Mouse (Mus musculus) neural tube, embryonic 15.5 days (tissue): ENCODE results near the gene 3100002H09Rik. TPM values are rescaled to one million over a fixed set of nuclear protein-coding genes. Genes with fewer than 3 reads are reported as not detected.
A peak's percentile ranks its signal among the peaks of the same experiment; 100 is the strongest.

Experiments used
- ATAC-seq: fragments of 200-750 bp; cut with Nextera tagmentation; 2 replicates; pipeline ENCODE4 v1.8.0; 2017; ENCODE audit warnings: mild to moderate bottlenecking, moderate TSS enrichment, moderate library complexity; ENCODE audit not compliant: low FRiP score
- H3K27ac ChIP-seq: fragments of 300-500 bp; sonication (generic); replicated peaks from 2 replicates; pipeline ENCODE4 v1.5.1; 2015; ENCODE audit warnings: mild to moderate bottlenecking, inconsistent platforms
- H3K27me3 ChIP-seq: fragments of 300-500 bp; sonication (generic); replicated peaks from 2 replicates; pipeline ENCODE4 v1.6.1; 2015; ENCODE audit warnings: inconsistent platforms
- H3K36me3 ChIP-seq: fragments of 300-500 bp; sonication (generic); 2 replicates; pipeline ENCODE4 v1.6.1; 2015; ENCODE audit warnings: inconsistent platforms
- H3K4me1 ChIP-seq: fragments of 300-500 bp; sonication (generic); 2 replicates; pipeline ENCODE4 v1.6.1; 2015; ENCODE audit warnings: inconsistent platforms
- H3K4me2 ChIP-seq: fragments of 300-500 bp; sonication (generic); 2 replicates; pipeline ENCODE4 v1.6.1; 2015; ENCODE audit warnings: inconsistent platforms, mild to moderate bottlenecking, moderate library complexity
- H3K4me3 ChIP-seq: fragments of 300-500 bp; sonication (generic); replicated peaks from 2 replicates; pipeline ENCODE4 v1.5.1; 2015; ENCODE audit warnings: mild to moderate bottlenecking, inconsistent platforms
- H3K9ac ChIP-seq: fragments of 300-500 bp; sonication (generic); replicated peaks from 2 replicates; pipeline ENCODE4 v1.6.1; 2015; ENCODE audit warnings: mild to moderate bottlenecking, inconsistent platforms
- H3K9me3 ChIP-seq: fragments of 300-500 bp; sonication (generic); replicated peaks from 2 replicates; pipeline ENCODE4 v1.6.1; 2016; ENCODE audit warnings: inconsistent platforms
- WGBS: fragments of 180-500 bp; shearing (Covaris S2); methylation state at CpG from one replicate; pipeline ENCODE4 v1.1.7; 2015; ENCODE audit warnings: mixed read lengths; 5-methylcytosine and 5-hydroxymethylcytosine counted together
- polyA plus RNA-seq: library from polyadenylated mRNA; unstranded; fragments of >200 nt; fragmentation: Nextera tagmentation; extraction: Ambion mirVana; gene quantifications from 2 replicates; pipeline ENCODE4 v1.2.1, GENCODE M21; 2015

The 3100002H09Rik gene
- polyA plus RNA-seq, 1 experiment from 2014 or later: 0.42 TPM

DNA sequence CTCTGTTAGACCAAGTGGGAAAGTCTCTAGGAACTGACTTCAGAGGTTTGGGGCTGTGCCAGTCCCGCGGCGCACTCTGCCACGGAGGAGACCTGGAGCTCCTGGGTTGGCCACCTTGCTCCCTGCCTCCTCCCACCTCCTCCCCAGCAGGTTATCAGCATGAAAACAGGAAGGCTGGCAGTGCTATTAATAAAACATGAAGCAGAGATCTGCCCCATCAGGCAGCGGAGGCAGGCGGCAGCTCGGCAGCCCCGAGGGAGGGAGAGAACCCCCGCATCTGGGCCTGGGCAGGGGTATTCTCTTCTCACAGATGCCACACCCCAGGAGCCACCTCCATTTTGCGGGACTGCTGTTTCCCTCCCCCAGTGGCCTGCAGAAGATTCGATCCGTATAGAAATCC, 29.1 kb upstream of the 3100002H09Rik start:
- no peak overlapping the region for H3K4me2 ChIP-seq
- H3K9ac ChIP-seq: no peak overlapping the region
- no peaks in the 10 kb centered on the region for H3K36me3 ChIP-seq
- peaks cover 4% of the 10 kb centered on the region for H3K4me1 ChIP-seq
- no peak overlapping the region for H3K27ac ChIP-seq
- peaks cover 58% of the 10 kb centered on the region for H3K27me3 ChIP-seq
- no peak for ATAC-seq
- H3K9me3 ChIP-seq: no peaks in the 10 kb centered on the region
- no peak overlapping the region for H3K4me3 ChIP-seq
- WGBS: 20% methylated on average over 12 of the region's 12 CpGs

DNA sequence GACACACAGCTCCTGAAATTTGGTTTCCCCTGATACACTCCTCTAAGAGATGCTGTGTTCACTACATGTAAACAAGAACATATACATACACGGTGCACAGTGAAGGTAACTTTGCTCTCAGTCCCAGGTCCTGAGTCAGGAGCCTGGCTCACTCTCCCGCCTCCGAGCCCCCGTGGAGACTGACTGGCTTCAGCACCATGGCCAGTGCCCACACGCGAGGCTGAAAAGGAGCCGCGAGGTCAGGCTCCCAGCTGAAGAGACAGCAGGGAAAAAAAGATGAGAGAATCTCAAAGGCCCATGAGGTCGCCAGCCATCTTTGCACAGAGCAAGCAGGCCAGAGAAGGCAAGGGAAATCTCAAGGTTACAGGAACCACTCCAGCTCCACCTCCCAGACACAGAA, 22.7 kb upstream of the 3100002H09Rik start:
- 0 out of 2 replicates have a peak, but pooled peaks cover 11% of the 10 kb centered on the region for H3K4me1 ChIP-seq
- peaks cover 40% of the 10 kb centered on the region for H3K27me3 ChIP-seq
- H3K36me3 ChIP-seq: no peaks in the 10 kb centered on the region
- H3K4me2 ChIP-seq: no peak overlapping the region
- no peak for ATAC-seq
- no peak overlapping the region for H3K9ac ChIP-seq
- no peak overlapping the region for H3K4me3 ChIP-seq
- 9% methylated on average over 9 of the region's 9 CpGs for WGBS
- no peaks in the 10 kb centered on the region for H3K9me3 ChIP-seq
- no peak overlapping the region for H3K27ac ChIP-seq

DNA sequence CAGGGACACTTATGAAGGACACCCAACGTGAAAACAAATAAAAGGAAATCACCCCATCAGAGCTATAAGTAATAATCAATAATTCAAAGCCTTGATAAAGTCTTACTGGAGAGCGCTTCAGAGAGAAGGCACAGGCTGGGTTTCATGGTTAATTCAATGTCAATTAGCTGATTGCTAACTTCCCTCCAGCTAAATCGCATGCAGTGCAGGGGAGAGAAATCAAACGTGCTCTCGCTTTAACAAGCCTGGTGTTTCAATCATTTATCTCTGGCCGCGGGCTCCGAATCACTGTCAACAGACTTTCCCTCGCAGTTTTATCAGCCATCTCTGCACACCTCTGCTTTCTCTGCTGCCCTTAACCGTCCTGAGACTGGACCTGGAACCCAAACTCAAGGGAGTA, 22.3 kb upstream of the 3100002H09Rik start:
- 34% methylated on average over 10 of the region's 10 CpGs for WGBS
- H3K4me2 ChIP-seq: no peak overlapping the region
- H3K27ac ChIP-seq: no peak overlapping the region
- H3K9me3 ChIP-seq: no peaks in the 10 kb centered on the region
- no peak for ATAC-seq
- 0 out of 2 replicates have a peak, but pooled peaks cover 11% of the 10 kb centered on the region for H3K4me1 ChIP-seq
- peaks cover 43% of the 10 kb centered on the region for H3K27me3 ChIP-seq
- no peaks in the 10 kb centered on the region for H3K36me3 ChIP-seq
- no peak overlapping the region for H3K9ac ChIP-seq
- no peak overlapping the region for H3K4me3 ChIP-seq

DNA sequence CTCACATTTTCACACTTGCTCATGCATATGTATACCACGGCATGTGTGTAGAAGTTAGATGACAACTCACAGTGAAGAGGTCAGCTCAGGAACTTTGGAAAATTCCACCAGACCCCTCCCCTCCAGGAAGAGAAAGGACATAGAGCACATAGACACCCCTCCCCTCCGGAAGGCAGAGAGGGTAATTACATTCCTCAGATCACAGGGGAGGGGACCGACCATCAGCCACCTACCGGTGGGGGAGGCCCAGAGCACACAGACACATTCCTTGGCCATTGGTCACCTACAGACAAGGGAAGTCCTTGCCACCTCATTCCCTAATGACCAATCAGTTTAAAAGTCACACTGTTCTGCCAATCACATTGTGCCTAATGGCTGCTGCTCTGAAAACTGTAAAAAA, 20.9 kb upstream of the 3100002H09Rik start:
- no peak overlapping the region for H3K4me2 ChIP-seq
- no peaks in the 10 kb centered on the region for H3K36me3 ChIP-seq
- 35% methylated on average over 4 of the region's 4 CpGs for whole genome bisulfite sequencing

DNA sequence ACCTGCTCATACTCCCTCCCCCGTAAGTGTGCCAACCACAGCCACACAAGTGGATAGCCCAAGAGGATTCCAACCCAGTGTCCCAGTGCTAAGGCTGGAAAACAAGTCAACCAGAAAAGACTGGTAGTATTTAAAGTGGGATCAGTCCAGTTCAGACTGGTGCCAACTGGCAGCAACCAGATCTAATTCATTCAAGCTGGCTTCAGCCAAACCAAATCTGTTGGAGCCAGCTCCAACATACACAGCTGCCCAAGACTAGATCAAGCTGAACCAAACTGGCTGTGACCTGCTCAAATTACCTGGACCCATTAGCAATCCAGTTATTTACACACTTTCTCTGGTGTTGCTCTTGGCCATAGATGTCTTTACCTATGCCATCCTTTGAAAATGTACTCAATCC, 16.2 kb upstream of the 3100002H09Rik start:
- H3K27me3 ChIP-seq: peaks cover 23% of the 10 kb centered on the region

More for the DNA sequence above, 20.9 kb upstream of the 3100002H09Rik start:
- peaks cover 39% of the 10 kb centered on the region for H3K27me3 ChIP-seq
- H3K9me3 ChIP-seq: no peaks in the 10 kb centered on the region
- H3K27ac ChIP-seq: no peak overlapping the region
- no peak for ATAC-seq
- H3K9ac ChIP-seq: no peak overlapping the region
- H3K4me1 ChIP-seq: 0 out of 2 replicates have a peak, but pooled peaks cover 13% of the 10 kb centered on the region
- no peak overlapping the region for H3K4me3 ChIP-seq

DNA sequence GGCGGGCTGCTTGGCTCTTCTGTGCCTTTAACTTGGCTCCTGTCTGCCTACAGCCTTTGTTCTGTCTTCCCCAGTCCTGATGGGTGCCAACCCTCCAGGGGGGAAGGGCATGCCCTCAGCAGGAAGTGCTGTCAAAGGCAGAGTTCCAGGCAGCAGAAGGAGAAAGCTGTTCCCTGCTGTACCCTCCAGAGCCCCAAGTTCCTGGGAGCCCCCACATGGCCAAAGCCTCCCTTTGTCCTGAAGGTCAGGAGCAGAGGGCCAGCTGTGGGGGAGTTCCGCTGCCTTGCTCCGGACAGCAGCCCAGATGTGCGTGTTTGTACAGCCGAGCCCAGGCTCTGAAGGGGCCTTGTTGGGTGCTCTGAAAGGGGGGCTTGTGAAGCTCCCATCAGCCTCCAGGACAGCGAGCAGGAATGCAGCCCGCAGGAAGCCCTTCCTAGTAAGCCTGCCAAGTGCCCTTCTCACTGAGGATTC, 13.5 kb upstream of the 3100002H09Rik start:
- Histone ChIP-seq H3K9ac (no peak overlapping the region), H3K9me3 (no peaks in the 10 kb centered on the region), H3K4me1 (peaks cover 23% of the 10 kb centered on the region), H3K27ac (peak overlapping the region; percentile 4; the same call in 1 of the 2 replicates), H3K27me3 (peaks cover 47% of the 10 kb centered on the region), H3K36me3 (no peaks in the 10 kb centered on the region), H3K4me2 (no peak overlapping the region), H3K4me3 (no peak overlapping the region)
- ATAC-seq: 0 out of 2 replicates have a peak, but pooled peaks have one; percentile 31
- WGBS: 42% methylated on average over 7 of the region's 7 CpGs

More for the DNA sequence above, 16.2 kb upstream of the 3100002H09Rik start:
- no peak overlapping the region for H3K4me3 ChIP-seq
- H3K9me3 ChIP-seq: no peaks in the 10 kb centered on the region
- no peak overlapping the region for H3K9ac ChIP-seq
- no peak overlapping the region for H3K4me2 ChIP-seq
- H3K27ac ChIP-seq: no peak overlapping the region
- peaks cover 19% of the 10 kb centered on the region for H3K4me1 ChIP-seq
- no peak; the same call in 1 of the 2 replicates for ATAC-seq
- 40% methylated on average over 1 of the region's 1 CpGs for WGBS
- no peaks in the 10 kb centered on the region for H3K36me3 ChIP-seq

DNA sequence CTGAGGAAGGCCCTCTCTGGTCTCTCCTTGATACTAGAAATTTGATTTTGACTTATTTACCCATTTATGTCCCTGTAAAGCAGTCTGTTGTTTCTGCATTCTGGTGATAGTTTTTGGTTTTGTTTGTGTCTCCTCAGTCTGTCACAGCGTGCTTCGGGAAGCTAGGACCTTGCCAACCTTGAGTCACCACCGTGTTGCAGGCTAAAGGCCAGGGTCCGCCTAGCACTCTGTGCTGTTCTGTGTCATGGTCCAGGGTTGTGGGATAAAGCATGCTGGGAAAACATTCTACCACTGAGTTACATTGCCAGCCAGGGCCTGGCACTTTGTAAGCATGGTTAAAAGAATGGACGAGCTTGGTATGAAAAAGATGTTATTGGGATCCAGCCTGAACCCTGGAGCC, 12.0 kb upstream of the 3100002H09Rik start:
- peaks cover 30% of the 10 kb centered on the region for H3K4me1 ChIP-seq
- WGBS: 87% methylated on average over 5 of the region's 5 CpGs
- no peak for ATAC-seq

DNA sequence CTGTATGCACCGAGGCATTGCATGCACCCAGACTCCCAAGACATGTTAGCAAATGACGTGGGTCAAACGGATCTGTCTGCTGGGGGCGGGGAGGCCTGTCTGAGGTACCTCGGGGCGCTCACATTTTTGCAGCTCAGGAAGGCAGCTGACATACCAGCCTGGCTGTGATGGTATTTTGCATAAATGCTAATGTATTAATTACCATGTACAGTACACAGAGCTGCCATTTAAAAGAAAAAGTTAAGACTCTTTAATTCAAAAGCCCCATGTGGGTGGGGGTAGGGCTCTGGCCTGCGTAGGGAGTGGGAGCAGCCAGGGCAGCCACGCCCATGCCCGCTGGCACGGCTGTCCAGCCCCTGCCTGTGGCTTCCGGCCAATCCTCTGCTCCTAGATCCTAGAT, 10.8 kb upstream of the 3100002H09Rik start:
- no peak for ATAC-seq
- Histone ChIP-seq H3K9me3 (no peaks in the 10 kb centered on the region), H3K27me3 (peaks cover 49% of the 10 kb centered on the region), H3K4me3 (no peak overlapping the region), H3K9ac (no peak overlapping the region), H3K27ac (no peak overlapping the region), H3K4me2 (no peak overlapping the region), H3K36me3 (no peaks in the 10 kb centered on the region), H3K4me1 (peaks cover 33% of the 10 kb centered on the region)
- 64% methylated on average over 11 of the region's 11 CpGs for WGBS

More for the DNA sequence above, 12.0 kb upstream of the 3100002H09Rik start:
- no peaks in the 10 kb centered on the region for H3K36me3 ChIP-seq
- H3K9me3 ChIP-seq: no peaks in the 10 kb centered on the region
- no peak overlapping the region for H3K9ac ChIP-seq
- no peak overlapping the region for H3K27ac ChIP-seq
- peaks cover 46% of the 10 kb centered on the region for H3K27me3 ChIP-seq
- no peak overlapping the region for H3K4me3 ChIP-seq
- no peak overlapping the region for H3K4me2 ChIP-seq

DNA sequence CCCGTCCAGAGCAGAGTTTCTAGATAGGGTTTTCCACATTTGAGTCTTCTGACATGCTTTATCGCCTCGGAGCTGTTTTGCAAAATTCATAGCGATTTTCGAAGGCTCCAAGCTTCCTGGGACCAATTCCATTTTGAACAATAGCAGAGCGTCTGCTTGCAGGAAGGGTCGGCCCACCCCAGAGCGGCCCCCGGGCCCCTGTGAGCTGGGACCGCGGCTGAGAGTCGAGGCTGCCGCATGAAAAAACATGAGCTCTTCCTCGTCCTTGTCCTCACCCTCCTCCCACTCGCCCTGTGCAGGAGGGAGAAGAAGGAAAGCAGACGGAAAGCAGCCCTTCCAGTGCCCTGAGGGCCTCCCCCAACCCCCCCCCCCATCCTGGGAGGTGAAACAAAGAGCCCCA, 8.0 kb upstream of the 3100002H09Rik start:
- no peak overlapping the region for H3K27ac ChIP-seq
- no peak overlapping the region for H3K9ac ChIP-seq
- H3K4me3 ChIP-seq: no peak overlapping the region
- no peaks in the 10 kb centered on the region for H3K36me3 ChIP-seq
- peaks cover 38% of the 10 kb centered on the region for H3K27me3 ChIP-seq
- 8% methylated on average over 16 of the region's 16 CpGs for WGBS
- no peaks in the 10 kb centered on the region for H3K9me3 ChIP-seq
- peak overlapping the region; percentile 9; the same call in 1 of the 2 replicates for H3K4me2 ChIP-seq
- no peak for ATAC-seq
- peaks cover 37% of the 10 kb centered on the region for H3K4me1 ChIP-seq

DNA sequence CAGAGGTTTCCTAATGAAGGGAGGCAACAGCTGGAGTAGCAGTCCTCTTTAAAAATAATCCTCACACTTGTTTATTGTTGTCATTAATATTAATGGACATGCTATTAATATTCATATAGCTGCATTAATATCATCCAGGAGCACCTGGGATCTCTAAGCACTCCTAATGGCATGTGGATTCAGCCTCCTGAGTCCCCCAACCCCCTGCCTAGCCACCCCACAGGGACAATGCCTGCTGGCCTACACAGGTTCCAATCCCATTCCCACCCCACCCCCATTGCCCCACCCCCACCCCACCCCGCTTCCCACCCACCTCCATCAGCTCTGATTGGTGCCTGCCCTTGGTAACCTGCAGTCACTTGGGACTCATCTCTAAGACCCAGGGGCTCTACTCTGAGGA, 6.0 kb upstream of the 3100002H09Rik start:
- Histone ChIP-seq H3K4me1 (peaks cover 41% of the 10 kb centered on the region), H3K4me2 (no peak overlapping the region), H3K4me3 (no peak overlapping the region), H3K36me3 (no peaks in the 10 kb centered on the region), H3K27ac (peak overlapping the region; percentile 38; the same call in 1 of the 2 replicates), H3K9me3 (no peaks in the 10 kb centered on the region), H3K27me3 (peaks cover 40% of the 10 kb centered on the region), H3K9ac (no peak overlapping the region)
- ATAC-seq: no peak
- WGBS: 43% methylated on average over 1 of the region's 1 CpGs

DNA sequence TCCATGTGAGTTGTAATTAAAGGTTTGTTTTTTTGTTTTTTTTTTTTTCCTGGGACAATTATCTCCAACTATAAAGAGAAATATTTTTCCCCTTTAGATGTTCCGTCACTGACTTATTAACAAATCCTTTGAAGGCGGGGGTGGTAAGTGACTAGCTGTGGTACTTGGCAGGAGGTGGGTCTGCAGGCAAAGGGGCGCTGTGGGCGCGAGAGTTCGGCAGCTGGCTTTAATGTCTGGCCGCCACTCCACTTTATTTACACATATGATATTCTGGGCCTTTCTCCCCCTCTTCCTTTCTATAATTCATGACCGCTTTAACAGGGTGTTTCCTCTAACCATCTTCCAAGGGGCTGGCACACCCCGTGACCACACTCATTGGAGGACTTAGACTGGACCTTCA, 5.4 kb upstream of the 3100002H09Rik start:
- Histone ChIP-seq H3K36me3 (no peaks in the 10 kb centered on the region), H3K27me3 (peaks cover 35% of the 10 kb centered on the region), H3K4me1 (peaks cover 39% of the 10 kb centered on the region), H3K27ac (peak overlapping the region; percentile 38; the same call in 1 of the 2 replicates), H3K4me2 (no peak overlapping the region), H3K9me3 (no peaks in the 10 kb centered on the region), H3K9ac (no peak overlapping the region), H3K4me3 (no peak overlapping the region)
- WGBS: 28% methylated on average over 9 of the region's 9 CpGs
- no peak for ATAC-seq

DNA sequence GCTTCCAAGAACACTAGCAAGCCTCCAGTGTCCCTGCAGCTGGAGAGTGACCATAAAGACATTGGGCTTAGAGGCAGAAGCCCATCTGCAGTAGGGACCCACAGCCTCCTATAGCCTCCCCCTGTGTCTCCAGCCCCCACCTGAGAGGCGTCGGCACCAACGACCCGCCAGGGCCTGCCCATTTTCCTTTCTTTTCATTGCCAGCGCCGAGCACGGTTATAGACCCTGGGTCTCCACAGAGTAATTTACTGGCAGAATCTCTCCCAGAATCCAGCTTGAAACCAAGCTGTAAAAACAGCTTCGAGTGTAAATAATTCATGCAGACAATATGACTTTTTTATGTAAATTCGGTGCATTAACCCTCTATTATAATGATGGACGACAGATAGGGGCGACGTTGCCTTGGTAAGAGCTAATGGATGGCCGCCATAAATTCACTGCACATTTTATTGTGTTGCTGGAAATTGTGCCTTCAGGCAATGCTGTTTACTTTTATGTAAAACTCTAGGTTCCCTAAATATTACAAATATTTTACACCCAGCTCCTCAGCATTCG, 4.9 kb upstream of the 3100002H09Rik start:
- peak; percentile 62 for ATAC-seq
- Histone ChIP-seq H3K4me2 (0 out of 2 replicates have a peak overlapping the region, but pooled peaks have one; percentile 0), H3K27me3 (peaks cover 30% of the 10 kb centered on the region), H3K4me1 (peaks cover 39% of the 10 kb centered on the region), H3K27ac (0 out of 2 replicates have a peak overlapping the region, but pooled peaks have one; percentile 28), H3K36me3 (no peaks in the 10 kb centered on the region), H3K4me3 (no peak overlapping the region), H3K9me3 (no peaks in the 10 kb centered on the region), H3K9ac (no peak overlapping the region)
- 11% methylated on average over 14 of the region's 14 CpGs for WGBS
